Mouse (Mus musculus) midbrain, embryonic 12.5 days (tissue): ENCODE results near the gene Fblim1. TPM values are rescaled to one million over a fixed set of nuclear protein-coding genes. Genes with fewer than 3 reads are reported as not detected.
A peak's percentile ranks its signal among the peaks of the same experiment; 100 is the strongest.
"Not testable (repeated sequence)": the region's sequence is repeated elsewhere in the genome, so short reads cannot be mapped to it uniquely, and the experiment has no call there.

Source experiments
- ATAC-seq: fragments of 200-750 bp; cut with Nextera tagmentation; 2 replicates; pipeline ENCODE4 v1.8.0; 2017; ENCODE audit warnings: low read depth, moderate TSS enrichment, moderate library complexity; ENCODE audit not compliant: low FRiP score
- H3K27ac ChIP-seq: fragments of 300-500 bp; sonication (generic); replicated peaks from 2 replicates; pipeline ENCODE4 v1.5.1; 2016; ENCODE audit warnings: mild to moderate bottlenecking
- H3K27me3 ChIP-seq: fragments of 300-500 bp; sonication (generic); 2 replicates; pipeline ENCODE4 v1.6.1; 2016; ENCODE audit warnings: mild to moderate bottlenecking
- H3K36me3 ChIP-seq: fragments of 300-500 bp; sonication (generic); 2 replicates; pipeline ENCODE4 v1.6.1; 2016
- H3K4me1 ChIP-seq: fragments of 300-500 bp; sonication (generic); 2 replicates; pipeline ENCODE4 v1.6.1; 2016
- H3K4me2 ChIP-seq: fragments of 300-500 bp; sonication (generic); replicated peaks from 2 replicates; pipeline ENCODE4 v1.6.1; 2016; ENCODE audit warnings: mild to moderate bottlenecking, moderate library complexity
- H3K4me3 ChIP-seq: fragments of 300-500 bp; sonication (generic); 2 replicates; pipeline ENCODE4 v1.5.1; 2016; ENCODE audit warnings: mild to moderate bottlenecking
- H3K9ac ChIP-seq: fragments of 300-500 bp; sonication (generic); replicated peaks from 2 replicates; pipeline ENCODE4 v1.6.1; 2016; ENCODE audit warnings: mild to moderate bottlenecking, moderate library complexity
- H3K9me3 ChIP-seq: fragments of 300-500 bp; sonication (generic); 2 replicates; pipeline ENCODE4 v1.6.1; 2016; ENCODE audit warnings: mild to moderate bottlenecking
- WGBS: fragments of 180-500 bp; shearing (Covaris S2); methylation state at CpG from one replicate; pipeline ENCODE4 v1.1.7; 2016; 5-methylcytosine and 5-hydroxymethylcytosine counted together
- polyA plus RNA-seq: library from polyadenylated mRNA; unstranded; fragments of >200 nt; fragmentation: Nextera tagmentation; extraction: Ambion mirVana; gene quantifications from 2 replicates; pipeline ENCODE4 v1.2.1, GENCODE M21; 2016

Gene Fblim1
- polyA plus RNA-seq, 1 experiment from 2014 or later, result 28.7 TPM

DNA sequence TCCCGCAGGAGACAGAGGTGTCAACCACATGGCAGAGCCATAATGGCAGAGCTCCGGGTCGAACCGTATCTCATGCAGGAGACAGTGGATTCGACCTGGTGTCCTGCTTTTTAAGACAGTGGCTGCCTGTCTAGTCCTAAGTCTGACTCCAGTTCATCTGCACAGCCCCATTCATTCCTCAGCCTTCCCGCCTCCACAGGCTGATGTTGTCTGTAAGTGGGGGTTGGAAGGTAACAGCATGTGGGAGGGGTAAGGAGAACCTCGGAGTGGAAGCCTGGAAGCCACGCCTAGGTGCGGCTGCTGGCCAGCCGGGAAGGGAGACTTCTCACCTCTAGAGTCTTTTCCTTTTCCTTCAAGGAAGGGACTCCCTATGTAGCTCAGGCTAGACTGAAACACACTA is 34.0 kb downstream of the Fblim1 start:
- H3K4me3 ChIP-seq, result no peak overlapping the region
- H3K27ac ChIP-seq, result no peak overlapping the region
- no peak overlapping the region for H3K4me2 ChIP-seq
- no peaks in the 10 kb centered on the region for H3K36me3 ChIP-seq
- no peak for ATAC-seq
- WGBS, result 83% methylated on average over 10 of the region's 10 CpGs
- H3K4me1 ChIP-seq, result no peaks in the 10 kb centered on the region
- H3K27me3 ChIP-seq, result no peaks in the 10 kb centered on the region
- H3K9ac ChIP-seq, result no peak overlapping the region
- H3K9me3 ChIP-seq, result no peaks in the 10 kb centered on the region

DNA sequence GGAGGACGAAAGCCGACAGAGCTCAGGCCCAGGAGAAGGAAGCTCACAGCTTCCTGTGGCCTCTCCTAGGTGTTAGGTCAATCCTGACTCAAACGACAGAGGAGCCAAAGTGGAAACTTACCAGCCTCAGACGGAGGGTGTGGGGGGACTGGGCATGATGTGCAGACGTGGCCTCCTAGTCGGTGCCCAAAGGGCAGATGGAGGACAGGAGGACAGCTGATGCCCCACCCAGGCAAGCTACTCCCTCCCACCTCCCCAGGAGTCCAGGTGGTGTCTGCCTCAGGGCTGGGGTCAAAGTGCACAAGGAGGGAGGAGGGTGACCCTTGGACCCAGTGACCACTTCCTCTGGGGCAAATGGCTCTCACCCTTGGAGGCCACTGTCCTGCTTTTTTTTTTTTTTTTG is 34.6 kb downstream of the Fblim1 start:
- Histone ChIP-seq H3K4me3 (no peak overlapping the region), H3K9ac (no peak overlapping the region), H3K27me3 (no peaks in the 10 kb centered on the region), H3K9me3 (no peaks in the 10 kb centered on the region), H3K36me3 (no peaks in the 10 kb centered on the region), H3K27ac (no peak overlapping the region), H3K4me2 (no peak overlapping the region), H3K4me1 (no peaks in the 10 kb centered on the region)
- 70% methylated on average over 6 of the region's 6 CpGs for WGBS
- no peak for ATAC-seq

DNA sequence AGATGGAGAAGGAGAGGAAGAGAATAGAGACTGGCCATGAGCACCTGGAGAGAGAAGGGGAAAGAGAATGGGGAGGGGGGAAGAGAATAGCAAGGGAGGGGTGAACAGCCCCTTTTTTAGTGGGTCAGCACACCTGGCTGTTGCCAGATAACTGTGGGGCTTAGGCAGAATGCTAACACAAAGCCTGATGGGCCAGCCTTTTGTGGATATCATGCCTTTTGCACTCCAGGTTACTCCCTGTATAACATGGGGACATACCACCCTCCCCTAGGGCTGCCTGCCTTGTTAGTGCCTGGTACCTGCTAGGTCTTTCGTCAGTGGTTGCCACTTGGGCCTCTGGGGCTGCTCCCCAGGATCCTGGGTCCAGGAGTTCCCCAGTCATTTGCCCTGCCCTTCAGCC is 35.1 kb downstream of the Fblim1 start:
- WGBS, result 89% methylated on average over 1 of the region's 1 CpGs
- no peak overlapping the region for H3K4me2 ChIP-seq

DNA sequence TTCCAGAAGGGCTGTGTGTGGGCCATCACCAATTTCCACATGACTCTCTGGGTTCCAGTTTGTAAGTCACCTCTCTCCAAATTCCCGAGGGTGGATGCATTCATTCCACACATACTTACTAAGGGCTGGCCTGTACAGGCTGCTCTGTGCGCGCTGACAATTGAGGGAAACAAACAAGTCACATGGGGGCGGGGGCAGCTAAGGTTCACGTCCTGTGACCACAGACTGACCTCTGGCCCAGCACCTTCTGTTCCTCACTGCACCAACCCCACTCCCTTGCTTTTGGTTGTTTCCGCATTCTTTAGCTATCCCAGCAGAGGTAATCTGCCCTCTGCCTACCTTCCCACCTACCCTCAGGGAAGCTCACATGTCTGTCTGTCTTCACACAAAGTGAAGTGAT is 35.9 kb downstream of the Fblim1 start:
- H3K9me3 ChIP-seq, result no peaks in the 10 kb centered on the region
- no peak for ATAC-seq
- H3K4me3 ChIP-seq, result no peak overlapping the region
- no peak overlapping the region for H3K9ac ChIP-seq
- no peak overlapping the region for H3K4me2 ChIP-seq
- H3K36me3 ChIP-seq, result no peaks in the 10 kb centered on the region
- WGBS, result 71% methylated on average over 6 of the region's 6 CpGs
- H3K27ac ChIP-seq, result no peak overlapping the region
- H3K27me3 ChIP-seq, result no peaks in the 10 kb centered on the region
- 0 out of 2 replicates have a peak, but pooled peaks cover 5% of the 10 kb centered on the region for H3K4me1 ChIP-seq

More for the DNA sequence above, 35.1 kb downstream of the Fblim1 start:
- Histone ChIP-seq H3K36me3 (no peaks in the 10 kb centered on the region), H3K4me1 (no peaks in the 10 kb centered on the region), H3K27me3 (no peaks in the 10 kb centered on the region), H3K4me3 (no peak overlapping the region), H3K9ac (no peak overlapping the region), H3K9me3 (no peaks in the 10 kb centered on the region), H3K27ac (no peak overlapping the region)
- no peak for ATAC-seq

DNA sequence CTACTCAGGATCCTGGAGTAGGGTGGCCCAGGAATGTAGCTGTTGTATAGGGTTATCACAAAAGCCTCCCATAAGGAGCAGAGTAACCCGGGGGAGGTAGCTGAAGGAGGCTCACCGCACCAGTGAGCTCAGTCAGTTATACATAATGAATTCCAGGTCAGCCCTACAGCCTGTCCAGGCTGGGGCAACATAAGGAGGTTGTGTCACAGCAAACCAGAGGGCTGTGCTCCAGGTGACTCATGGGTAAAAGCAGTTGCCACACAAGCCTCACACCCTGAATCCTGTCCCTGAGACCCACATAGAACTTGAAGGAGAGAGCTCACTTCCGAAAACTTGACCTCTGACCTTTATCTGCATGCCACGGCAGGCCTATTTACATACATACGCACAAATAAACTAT is 36.9 kb downstream of the Fblim1 start:
- Histone ChIP-seq H3K4me1 (0 out of 2 replicates have a peak, but pooled peaks cover 6% of the 10 kb centered on the region), H3K4me3 (no peak overlapping the region), H3K27ac (no peak overlapping the region), H3K27me3 (no peaks in the 10 kb centered on the region), H3K4me2 (no peak overlapping the region), H3K9ac (no peak overlapping the region), H3K9me3 (no peaks in the 10 kb centered on the region), H3K36me3 (no peaks in the 10 kb centered on the region)
- 85% methylated on average over 5 of the region's 5 CpGs for WGBS
- ATAC-seq, result no peak

DNA sequence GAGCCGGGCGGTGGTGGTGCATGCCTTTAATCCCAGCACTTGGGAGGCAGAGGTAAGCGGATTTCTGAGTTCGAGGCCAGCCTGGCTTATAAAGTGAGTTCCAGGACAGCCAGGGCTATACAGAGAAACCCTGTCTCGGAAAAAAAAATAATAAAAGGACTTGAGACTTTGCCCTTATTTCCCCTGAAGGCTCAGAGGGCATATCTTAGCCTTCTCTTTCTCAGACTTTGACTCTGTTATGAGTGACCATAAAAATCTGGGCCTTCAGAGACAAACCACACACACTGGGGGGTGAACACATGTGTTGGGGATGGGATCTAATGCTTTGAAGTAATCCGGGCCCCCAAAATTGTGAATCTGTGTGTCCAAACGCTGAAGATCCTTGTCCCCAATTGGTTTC is 38.7 kb downstream of the Fblim1 start:
- not testable (repeated sequence) for H3K9ac ChIP-seq, H3K9me3 ChIP-seq, ATAC-seq, H3K4me2 ChIP-seq, H3K36me3 ChIP-seq, H3K4me3 ChIP-seq, H3K27me3 ChIP-seq, H3K4me1 ChIP-seq, H3K27ac ChIP-seq
- 89% methylated on average over 7 of the region's 7 CpGs for WGBS

DNA sequence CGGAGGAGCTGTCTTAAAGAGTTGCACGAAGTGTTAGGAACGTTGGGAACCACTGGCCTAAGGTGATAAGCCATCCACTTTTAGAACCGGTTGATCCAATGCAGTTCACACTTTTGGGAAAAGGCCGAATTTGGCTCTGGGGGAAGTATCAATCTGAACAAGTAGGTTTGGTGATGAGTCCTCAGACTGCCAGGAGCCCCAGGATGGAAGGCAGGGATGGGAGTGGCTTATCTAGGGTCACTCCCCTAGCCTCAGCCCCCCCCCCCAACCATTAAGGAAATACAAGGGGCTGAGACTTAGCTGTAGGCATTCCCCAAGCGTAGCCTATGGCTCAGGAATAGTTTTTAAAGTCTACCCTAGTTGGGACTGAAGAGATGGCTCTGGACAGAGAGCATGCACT is 39.7 kb downstream of the Fblim1 start:
- H3K9ac ChIP-seq, result no peak overlapping the region
- ATAC-seq, result no peak
- no peak overlapping the region for H3K27ac ChIP-seq
- no peaks in the 10 kb centered on the region for H3K9me3 ChIP-seq
- no peak overlapping the region for H3K4me3 ChIP-seq
- no peak overlapping the region for H3K4me2 ChIP-seq
- no peaks in the 10 kb centered on the region for H3K27me3 ChIP-seq
- WGBS, result 83% methylated on average over 6 of the region's 6 CpGs
- H3K4me1 ChIP-seq, result 0 out of 2 replicates have a peak, but pooled peaks cover 6% of the 10 kb centered on the region
- no peaks in the 10 kb centered on the region for H3K36me3 ChIP-seq

DNA sequence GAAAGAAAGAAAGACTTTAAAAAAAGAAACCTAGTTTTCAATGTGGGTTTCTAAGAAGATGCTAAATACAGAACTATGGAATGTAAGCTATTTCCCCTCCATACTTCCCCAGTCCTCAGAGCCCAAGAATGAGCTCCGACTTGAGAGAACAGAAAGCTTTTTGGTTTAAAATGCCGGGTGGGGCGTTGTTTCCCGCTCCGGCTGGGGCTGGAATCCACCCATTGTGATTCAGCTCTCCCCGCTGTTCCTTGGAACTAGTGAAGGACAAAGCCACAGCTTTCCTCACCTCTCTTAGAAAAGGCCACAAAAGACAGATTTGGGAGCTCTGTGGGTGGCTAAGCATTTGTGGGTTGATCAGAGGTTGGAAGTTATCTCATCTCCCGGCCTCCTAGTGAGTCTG is 40.6 kb downstream of the Fblim1 start:
- no peak for ATAC-seq
- no peak overlapping the region for H3K4me2 ChIP-seq
- no peak overlapping the region for H3K27ac ChIP-seq
- 0 out of 2 replicates have a peak, but pooled peaks cover 6% of the 10 kb centered on the region for H3K4me1 ChIP-seq
- H3K9me3 ChIP-seq, result no peaks in the 10 kb centered on the region
- 20% methylated on average over 7 of the region's 7 CpGs for WGBS
- no peak overlapping the region for H3K9ac ChIP-seq
- H3K36me3 ChIP-seq, result no peaks in the 10 kb centered on the region
- no peak overlapping the region for H3K4me3 ChIP-seq
- no peaks in the 10 kb centered on the region for H3K27me3 ChIP-seq

DNA sequence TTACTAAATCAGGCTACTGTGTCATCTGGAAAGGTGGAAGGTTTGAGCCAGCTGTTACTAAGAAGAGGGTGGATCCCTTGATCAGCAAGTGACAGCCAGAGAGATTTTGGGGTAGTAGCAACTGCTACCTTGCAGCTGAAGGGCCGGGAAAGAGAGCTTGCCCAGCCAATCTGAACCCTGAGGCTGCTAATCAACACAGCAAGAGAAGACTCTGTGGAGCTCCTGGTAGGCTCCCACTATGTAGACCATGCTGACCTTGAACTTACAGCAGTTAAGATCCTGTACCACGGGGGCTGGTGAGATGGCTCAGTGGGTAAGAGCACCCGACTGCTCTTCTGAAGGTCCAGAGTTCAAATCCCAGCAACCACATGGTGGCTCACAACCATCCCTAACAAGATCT is 41.2 kb downstream of the Fblim1 start:
- 83% methylated on average over 3 of the region's 3 CpGs for WGBS
- ATAC-seq, result no peak
- no peaks in the 10 kb centered on the region for H3K27me3 ChIP-seq

DNA sequence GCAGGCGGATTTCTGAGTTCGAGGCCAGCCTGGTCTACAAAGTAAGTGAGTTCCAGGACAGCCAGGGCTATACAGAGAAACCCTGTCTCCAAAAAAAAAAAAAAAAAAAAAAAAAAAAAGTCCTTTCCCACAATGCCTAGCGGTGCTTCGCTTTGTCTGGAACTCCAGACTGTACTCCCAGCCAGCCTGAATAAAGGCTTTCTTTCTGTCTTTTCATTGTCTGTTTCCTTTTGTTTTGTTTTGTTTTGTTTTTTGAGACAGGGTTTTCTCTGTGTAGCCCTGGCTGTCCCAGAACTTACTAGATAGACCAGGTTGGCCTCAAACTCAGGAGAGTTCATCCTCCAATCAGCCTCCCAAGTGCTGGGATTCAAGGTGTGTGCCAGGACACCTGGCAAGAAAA is 41.7 kb downstream of the Fblim1 start:
- no peak overlapping the region for H3K9ac ChIP-seq
- no peaks in the 10 kb centered on the region for H3K9me3 ChIP-seq
- H3K36me3 ChIP-seq, result no peaks in the 10 kb centered on the region
- H3K27ac ChIP-seq, result no peak overlapping the region
- no peak overlapping the region for H3K4me2 ChIP-seq
- no peaks in the 10 kb centered on the region for H3K27me3 ChIP-seq
- WGBS, result 92% methylated on average over 4 of the region's 4 CpGs
- no peak for ATAC-seq
- H3K4me3 ChIP-seq, result no peak overlapping the region
- H3K4me1 ChIP-seq, result peaks cover 11% of the 10 kb centered on the region

More for the DNA sequence above, 41.2 kb downstream of the Fblim1 start:
- peaks cover 7% of the 10 kb centered on the region for H3K4me1 ChIP-seq
- H3K4me3 ChIP-seq, result no peak overlapping the region
- H3K27ac ChIP-seq, result no peak overlapping the region
- no peaks in the 10 kb centered on the region for H3K9me3 ChIP-seq
- H3K4me2 ChIP-seq, result no peak overlapping the region
- no peaks in the 10 kb centered on the region for H3K36me3 ChIP-seq
- H3K9ac ChIP-seq, result no peak overlapping the region

DNA sequence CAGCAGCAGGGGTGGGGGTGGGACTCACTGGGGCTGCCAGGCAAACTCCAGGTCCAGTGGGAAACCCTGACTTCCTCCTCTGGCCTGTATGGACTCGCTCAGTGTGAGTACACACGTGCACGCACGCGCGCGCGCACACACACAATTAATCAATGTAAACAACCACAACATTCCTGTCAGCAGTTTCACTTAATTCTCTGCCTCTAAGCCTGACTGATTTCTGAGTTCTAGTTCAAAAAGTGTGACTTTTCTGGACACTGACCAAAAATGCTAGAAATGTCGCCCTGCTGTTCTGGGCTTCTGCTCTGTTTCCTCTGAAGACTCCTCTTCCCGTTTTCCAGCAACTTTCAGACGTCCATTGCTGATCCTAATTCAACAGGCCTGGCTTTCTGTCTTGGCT is 43.6 kb downstream of the Fblim1 start:
- no peak overlapping the region for H3K4me2 ChIP-seq
- H3K27ac ChIP-seq, result no peak overlapping the region
- no peak overlapping the region for H3K9ac ChIP-seq
- 86% methylated on average over 11 of the region's 11 CpGs for WGBS
- peaks cover 8% of the 10 kb centered on the region; the same call in 1 of the 2 replicates for H3K27me3 ChIP-seq
- H3K4me3 ChIP-seq, result no peak overlapping the region
- no peaks in the 10 kb centered on the region for H3K36me3 ChIP-seq
- ATAC-seq, result no peak
- no peaks in the 10 kb centered on the region for H3K9me3 ChIP-seq
- H3K4me1 ChIP-seq, result peaks cover 20% of the 10 kb centered on the region

DNA sequence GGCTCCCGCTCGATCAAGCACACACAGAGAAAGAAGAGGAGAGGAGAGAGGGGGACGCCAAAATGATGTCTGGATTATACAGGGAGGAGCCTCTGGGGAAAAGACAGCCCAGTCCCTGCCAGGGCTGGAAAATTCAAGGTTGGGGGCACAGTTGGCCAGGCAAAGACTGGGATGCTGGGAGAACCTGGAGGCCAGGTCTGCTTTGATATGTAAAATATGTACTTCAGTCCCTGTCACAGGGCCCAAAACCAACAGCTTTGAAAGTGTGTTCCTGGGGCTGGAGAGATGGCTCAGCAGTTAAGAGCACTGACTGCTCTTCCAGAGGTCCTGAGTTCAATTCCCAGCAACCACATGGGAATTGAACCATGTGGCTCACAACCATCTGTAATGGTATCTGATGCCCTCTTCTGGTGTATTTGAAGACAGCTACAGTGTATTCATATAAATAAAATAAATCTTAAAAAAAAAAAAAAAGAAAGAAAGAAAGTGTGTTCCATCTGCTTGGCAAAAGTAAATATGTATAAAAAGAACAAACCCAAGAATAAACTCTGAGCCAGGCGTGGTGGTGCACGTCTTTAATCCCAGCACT is 44.5 kb downstream of the Fblim1 start:
- H3K4me3 ChIP-seq, H3K9ac ChIP-seq, H3K9me3 ChIP-seq, ATAC-seq, H3K27me3 ChIP-seq, H3K4me2 ChIP-seq, H3K36me3 ChIP-seq, H3K27ac ChIP-seq: not testable (repeated sequence)
- H3K4me1 ChIP-seq, result peaks cover 20% of the 10 kb centered on the region
- 77% methylated on average over 5 of the region's 5 CpGs for WGBS

DNA sequence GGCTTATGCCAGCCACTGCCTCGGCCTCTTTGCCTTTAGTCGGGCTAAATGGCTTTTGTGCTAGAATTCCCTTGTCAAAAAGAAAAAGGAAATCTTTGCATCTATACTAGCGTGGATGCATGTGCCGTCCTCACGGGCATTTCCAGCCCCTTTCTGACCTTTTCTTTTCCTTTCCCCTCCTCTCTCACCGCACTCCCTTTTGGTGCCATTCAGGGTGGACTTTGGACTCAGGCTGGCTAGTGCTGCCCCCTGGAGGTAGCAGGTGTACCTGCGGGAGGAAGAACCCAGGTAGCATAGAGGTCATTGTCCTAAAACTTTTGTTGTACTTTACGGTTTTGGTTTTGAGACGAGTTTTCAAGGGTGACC is 46.0 kb downstream of the Fblim1 start:
- Histone ChIP-seq H3K4me2 (peak overlapping the region; percentile 75), H3K36me3 (no peaks in the 10 kb centered on the region), H3K27me3 (peaks cover 8% of the 10 kb centered on the region; the same call in 1 of the 2 replicates), H3K27ac (peak overlapping the region; percentile 78), H3K4me1 (peaks cover 14% of the 10 kb centered on the region), H3K9me3 (no peaks in the 10 kb centered on the region), H3K4me3 (peak overlapping the region; percentile 42), H3K9ac (peak overlapping the region; percentile 48)
- WGBS, result 3% methylated on average over 9 of the region's 9 CpGs
- ATAC-seq, result peak; percentile 39; the same call in 1 of the 2 replicates
